Mouse (Mus musculus): ENCODE measurements at regions not wholly inside any gene's neighbourhood (a gene's known extent, or its start where the extent isn't known, plus 50 kb on each side); places are given as distances from the start of the nearest gene placed in this dataset.

GRCm38 (mm10) chr15:59155289-59155623 lies 266.2 kb downstream of the Gm49356 start:
- no peak overlapping the region for H3K27ac ChIP-seq
- TF ChIP-seq CTCF (conservative IDR thresholded peaks at IDR 0.05): no peak
- no peak overlapping the region for H3K4me3 ChIP-seq
- DNase-seq (ENCODE audit: low spot score in 2 of 2): no peak

GRCm38 (mm10) chr15:59156328-59156727 lies 267.2 kb downstream of the Gm49356 start:
- H3K27ac ChIP-seq: no peak overlapping the region
- DNase-seq (ENCODE audit: low spot score in 2 of 2): no peak
- no peak overlapping the region for H3K4me3 ChIP-seq
- no peak for TF ChIP-seq CTCF (conservative IDR thresholded peaks at IDR 0.05)

- Histone ChIP-seq H3K27ac (no peak overlapping the region), H3K4me3 (no peak overlapping the region)
- TF ChIP-seq CTCF (conservative IDR thresholded peaks at IDR 0.05): no peak
- DNase-seq (ENCODE audit: low spot score in 2 of 2): no peak
Measured at GRCm38 (mm10) chr15:59158760-59159159, 269.7 kb downstream of the Gm49356 start.

- H3K4me3 ChIP-seq: no peak overlapping the region
- DNase-seq (ENCODE audit: low spot score in 2 of 2): no peak
- no peak overlapping the region for H3K27ac ChIP-seq
- TF ChIP-seq CTCF (conservative IDR thresholded peaks at IDR 0.05): peak; percentile 19
Measured at GRCm38 (mm10) chr15:59160931-59161920, 272.1 kb downstream of the Gm49356 start.

GRCm38 (mm10) chr15:59167937-59168659 lies 279.0 kb downstream of the Gm49356 start:
- no peak for TF ChIP-seq CTCF (conservative IDR thresholded peaks at IDR 0.05)
- no peak for DNase-seq (ENCODE audit: low spot score in 2 of 2)
- H3K27ac ChIP-seq: no peak overlapping the region

GRCm38 (mm10) chr15:59168660-59169170 lies 279.6 kb downstream of the Gm49356 start:
- no peak for TF ChIP-seq CTCF (conservative IDR thresholded peaks at IDR 0.05)
- no peak overlapping the region for H3K27ac ChIP-seq
- no peak overlapping the region for H3K4me3 ChIP-seq
- no peak for DNase-seq (ENCODE audit: low spot score in 2 of 2)

More at GRCm38 (mm10) chr15:59167937-59168659, 279.0 kb downstream of the Gm49356 start:
- no peak overlapping the region for H3K4me3 ChIP-seq

GRCm38 (mm10) chr15:59169237-59169797 lies 280.2 kb downstream of the Gm49356 start:
- DNase-seq (ENCODE audit: low spot score in 2 of 2): no peak
- H3K4me3 ChIP-seq: no peak overlapping the region
- no peak overlapping the region for H3K27ac ChIP-seq
- no peak for TF ChIP-seq CTCF (conservative IDR thresholded peaks at IDR 0.05)

GRCm38 (mm10) chr15:59169831-59170230 lies 280.7 kb downstream of the Gm49356 start:
- Histone ChIP-seq H3K27ac (no peak overlapping the region), H3K4me3 (no peak overlapping the region)
- no peak for DNase-seq (ENCODE audit: low spot score in 2 of 2)
- TF ChIP-seq CTCF (conservative IDR thresholded peaks at IDR 0.05): no peak

- Histone ChIP-seq H3K27ac (no peak overlapping the region), H3K4me3 (no peak overlapping the region)
- TF ChIP-seq CTCF (conservative IDR thresholded peaks at IDR 0.05): no peak
- no peak for DNase-seq (ENCODE audit: low spot score in 2 of 2)
Measured at GRCm38 (mm10) chr15:59171120-59171519, 282.0 kb downstream of the Gm49356 start.

GRCm38 (mm10) chr15:59173452-59174245 lies 284.6 kb downstream of the Gm49356 start:
- no peak for TF ChIP-seq CTCF (conservative IDR thresholded peaks at IDR 0.05)
- Histone ChIP-seq H3K4me3 (no peak overlapping the region), H3K27ac (peak overlapping the region; percentile 86)
- peak; percentile 18 to 50 for DNase-seq (ENCODE audit: low spot score in 2 of 2)

- DNase-seq (ENCODE audit: low spot score in 2 of 2): no peak
- no peak for TF ChIP-seq CTCF (conservative IDR thresholded peaks at IDR 0.05)
- Histone ChIP-seq H3K4me3 (no peak overlapping the region), H3K27ac (peak overlapping the region; percentile 86)
Measured at GRCm38 (mm10) chr15:59174246-59174751, 285.2 kb downstream of the Gm49356 start.

Measured in layer of hippocampus, adult 2 months (tissue).